ENCODE assay signal across 27 mouse cellular contexts in genomic region chr1:153844042-153844441, GRCm38 (mm10). TPM values are rescaled to one million over a fixed set of nuclear protein-coding genes. Genes with fewer than 3 reads are reported as not detected.
"Had no signal": no experiment of that assay in that cellular context is flagged by ENCODE, and none has a peak within 500 bp of the region (broad histone marks: within the 10 kb centered on the region; RNA-seq: fewer than 3 reads in every experiment).

Gene Rgsl1 (minus strand): TSS chr1:153844142.

- H3K4me1 ChIP-seq: embryonic facial prominence, embryonic 12.5 days; embryonic facial prominence, embryonic 13.5 days; embryonic facial prominence, embryonic 15.5 days; forebrain, embryonic 12.5 days; forebrain, embryonic 13.5 days; forebrain, embryonic 15.5 days had no signal

- H3K27me3 ChIP-seq: embryonic facial prominence, embryonic 12.5 days; embryonic facial prominence, embryonic 13.5 days; embryonic facial prominence, embryonic 15.5 days; forebrain, embryonic 12.5 days; forebrain, embryonic 13.5 days; forebrain, embryonic 15.5 days had no signal

- H3K4me3 ChIP-seq: embryonic facial prominence, embryonic 10.5 days; embryonic facial prominence, embryonic 12.5 days; embryonic facial prominence, embryonic 13.5 days; embryonic facial prominence, embryonic 15.5 days; erythroblast, embryonic 14.5 days; forebrain, embryonic 10.5 days; forebrain, embryonic 12.5 days; forebrain, embryonic 13.5 days; forebrain, embryonic 15.5 days; gastrocnemius, adult 2 months; heart, adult 2 months had no signal

- DNase-seq: cerebellum, adult 8-10 months; cerebellum, adult 9-10 months; cerebellum, adult 9-11 months; cerebellum, postnatal 10 days; cerebellum, postnatal 14 days; cerebellum, postnatal 25 days; cerebellum, postnatal 36 days; embryo, embryonic 11 days; forebrain, postnatal 0 days; gastrocnemius, adult 2 months; gastrocnemius, postnatal 10 days; gastrocnemius, postnatal 14 days; gastrocnemius, postnatal 25 days; gastrocnemius, postnatal 36 days; heart, adult 18-20 months; heart, adult 2 months had no signal

- H3K27ac ChIP-seq: embryonic facial prominence, embryonic 10.5 days; embryonic facial prominence, embryonic 12.5 days; embryonic facial prominence, embryonic 13.5 days; embryonic facial prominence, embryonic 15.5 days; forebrain, embryonic 10.5 days; forebrain, embryonic 12.5 days; forebrain, embryonic 13.5 days; forebrain, embryonic 15.5 days; gastrocnemius, adult 2 months; heart, adult 2 months had no signal

- H3K36me3 ChIP-seq: embryonic facial prominence, embryonic 10.5 days; embryonic facial prominence, embryonic 12.5 days; embryonic facial prominence, embryonic 13.5 days; embryonic facial prominence, embryonic 15.5 days; forebrain, embryonic 10.5 days; forebrain, embryonic 12.5 days; forebrain, embryonic 15.5 days had no signal

RNA-seq across cellular contexts. Expression of gene Rgsl1, which starts in this region (rescaled TPM):
- polyA plus RNA-seq: embryonic facial prominence, embryonic 11.5 days; erythroblast, embryonic 14.5 days; forebrain, embryonic 10.5 days; forebrain, embryonic 11.5 days; heart, adult 2 months had no signal
